In genomic region chr4:131253443-131253817, GRCm38 (mm10) we compare ENCODE assay signal across 8 mouse cellular contexts.
DNase-seq lines count a peak whose midpoint lies in the region; ATAC-seq lines count a peak whose summit lies in the region.
"Had no signal": no experiment of that assay in that cellular context is flagged by ENCODE, and none has a peak within 500 bp of the region (broad histone marks: within the 10 kb centered on the region; RNA-seq: fewer than 3 reads in every experiment).

No protein-coding gene starts in this region.

- H3K27ac ChIP-seq in kidney, embryonic 16.5 days (ENCODE audit: low read length): no peak overlapping the region
- no peak overlapping the region for H3K27ac ChIP-seq in forebrain, embryonic 12.5 days
- no peak overlapping the region for H3K27ac ChIP-seq in intestine, embryonic 15.5 days
- no peak overlapping the region for H3K27ac ChIP-seq in neural tube, embryonic 13.5 days (replicated peaks)

- H3K4me3 ChIP-seq in kidney, embryonic 16.5 days (ENCODE audit: low read length): peak overlapping the region; percentile 27
- H3K4me3 ChIP-seq in forebrain, embryonic 12.5 days (replicated peaks): no peak overlapping the region
- no peak overlapping the region for H3K4me3 ChIP-seq in intestine, embryonic 15.5 days (replicated peaks)
- H3K4me3 ChIP-seq in neural tube, embryonic 13.5 days: no peak overlapping the region

- H3K4me1 ChIP-seq in kidney, embryonic 16.5 days (ENCODE audit: insufficient read depth, low read length): peaks cover 9% of the 10 kb centered on the region
- H3K4me1 ChIP-seq in forebrain, embryonic 12.5 days: peaks cover 27% of the 10 kb centered on the region
- peaks cover 2% of the 10 kb centered on the region; the same call in 1 of the 2 replicates for H3K4me1 ChIP-seq in intestine, embryonic 15.5 days (replicated peaks)
- H3K4me1 ChIP-seq in neural tube, embryonic 13.5 days (replicated peaks): peaks cover 22% of the 10 kb centered on the region

- no peaks in the 10 kb centered on the region for H3K36me3 ChIP-seq in kidney, embryonic 16.5 days (ENCODE audit: insufficient read depth, low read length)
- no peaks in the 10 kb centered on the region for H3K36me3 ChIP-seq in forebrain, embryonic 12.5 days (replicated peaks)
- no peaks in the 10 kb centered on the region for H3K36me3 ChIP-seq in intestine, embryonic 15.5 days
- H3K36me3 ChIP-seq in neural tube, embryonic 13.5 days: no peaks in the 10 kb centered on the region

- 0 out of 2 replicates have a peak overlapping the region, but pooled peaks have one; percentile 41 for H3K9ac ChIP-seq in kidney, embryonic 16.5 days (replicated peaks; ENCODE audit: low read length)
- H3K9ac ChIP-seq in forebrain, embryonic 12.5 days: no peak overlapping the region
- no peak overlapping the region for H3K9ac ChIP-seq in intestine, embryonic 15.5 days
- H3K9ac ChIP-seq in neural tube, embryonic 13.5 days: no peak overlapping the region

- no peaks in the 10 kb centered on the region for H3K9me3 ChIP-seq in kidney, embryonic 16.5 days (ENCODE audit: low read length)
- H3K9me3 ChIP-seq in forebrain, embryonic 12.5 days: no peaks in the 10 kb centered on the region
- no peaks in the 10 kb centered on the region for H3K9me3 ChIP-seq in intestine, embryonic 15.5 days
- H3K9me3 ChIP-seq in neural tube, embryonic 13.5 days: no peaks in the 10 kb centered on the region

- ATAC-seq in kidney, embryonic 16.5 days (ENCODE audit: low FRiP score, low TSS enrichment): peak; percentile 62; the same call in 1 of the 2 replicates
- ATAC-seq in forebrain, embryonic 12.5 days (ENCODE audit: low FRiP score): no peak
- ATAC-seq in intestine, embryonic 15.5 days: no peak
- ATAC-seq in neural tube, embryonic 13.5 days (ENCODE audit: low read depth): no peak

- WGBS in kidney, embryonic 16.5 days: 3% methylated on average over 8 of the region's 8 CpGs
- WGBS in forebrain, embryonic 12.5 days: 4% methylated on average over 8 of the region's 8 CpGs
- WGBS in intestine, embryonic 15.5 days: 5% methylated on average over 8 of the region's 8 CpGs
- WGBS in neural tube, embryonic 13.5 days: 7% methylated on average over 8 of the region's 8 CpGs

- 0 out of 2 replicates have a peak, but pooled peaks cover 5% of the 10 kb centered on the region for H3K27me3 ChIP-seq in kidney, embryonic 16.5 days (ENCODE audit: insufficient read depth, low read length)
- peaks cover 4% of the 10 kb centered on the region; the same call in 1 of the 2 replicates for H3K27me3 ChIP-seq in forebrain, embryonic 12.5 days
- H3K27me3 ChIP-seq in intestine, embryonic 15.5 days (replicated peaks): 0 out of 2 replicates have a peak, but pooled peaks cover 8% of the 10 kb centered on the region
- peaks cover 17% of the 10 kb centered on the region for H3K27me3 ChIP-seq in neural tube, embryonic 13.5 days

- DNase-seq in kidney, adult 9 months: no peak
- no peak for DNase-seq in ovary, postnatal 36 days (ENCODE audit: low spot score)
- DNase-seq in testis, postnatal 14 days (ENCODE audit: low spot score): no peak
- DNase-seq: thymus, postnatal 25 days had no signal

- peak overlapping the region; percentile 56 for H3K4me2 ChIP-seq in kidney, embryonic 16.5 days (replicated peaks; ENCODE audit: low read depth, low read length)
- 0 out of 2 replicates have a peak overlapping the region, but pooled peaks have one; percentile 40 for H3K4me2 ChIP-seq in forebrain, embryonic 12.5 days
- peak overlapping the region; percentile 54 for H3K4me2 ChIP-seq in intestine, embryonic 15.5 days (replicated peaks)
- H3K4me2 ChIP-seq in neural tube, embryonic 13.5 days: peak overlapping the region; percentile 36
